Comparison of ENCODE assay signal across 1 mouse cellular context in the genomic region with DNA sequence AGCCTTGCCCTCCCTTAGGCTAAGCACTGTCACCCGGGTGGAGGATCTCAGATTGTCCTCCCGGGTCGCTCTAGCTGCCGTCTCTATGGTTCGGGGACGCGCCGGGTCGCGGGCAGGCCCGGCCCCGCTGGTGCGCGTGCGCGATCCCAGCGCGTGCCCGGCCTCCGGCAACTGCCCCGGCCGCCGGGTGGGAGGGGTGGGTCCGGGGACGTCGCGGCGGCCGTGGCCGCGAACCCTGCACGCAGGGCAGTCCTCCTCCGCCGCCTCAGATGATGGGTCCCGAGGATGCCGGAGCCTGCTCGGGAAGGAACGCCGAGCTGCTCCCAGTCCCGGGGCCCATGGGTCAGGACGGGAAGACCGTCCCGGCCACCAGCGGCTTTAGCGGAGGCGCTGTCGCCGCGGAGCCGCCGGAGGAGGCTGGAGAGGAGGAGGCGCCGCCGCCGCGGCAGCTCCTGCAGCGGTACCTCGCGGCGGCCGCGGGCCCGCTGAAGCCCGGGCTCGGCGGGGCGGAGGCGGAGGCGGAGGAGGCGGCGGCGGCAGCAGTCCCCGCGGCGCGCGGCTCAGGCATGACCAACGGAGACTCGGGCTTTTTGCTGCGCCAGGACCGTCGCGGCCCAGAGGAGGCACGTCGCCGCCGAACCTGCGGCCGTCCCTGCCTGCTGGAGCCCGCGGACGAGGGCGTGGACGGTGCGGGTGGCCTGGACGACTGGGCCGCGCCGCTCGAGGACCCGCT.
TF ChIP-seq lines count a peak whose summit lies in the region.

Gene Tbc1d12, plus strand, starts transcription at position 142 of the 733 bp plus-strand sequence.

TF ChIP-seq in CH12.LX, 34 proteins besides CTCF, POLR2A, EP300 and RAD21 (continued from another document):
- peak; percentile 50; the same call in 1 of the 2 replicates for TF ChIP-seq MXI1 (IDR thresholded peaks at IDR 0.05; ENCODE audit: low read depth, low read length)
- peak; percentile 92 for TF ChIP-seq UBTF (IDR thresholded peaks at IDR 0.05; ENCODE audit: low read depth, low read length)
- no peak for TF ChIP-seq ZKSCAN1 (IDR thresholded peaks at IDR 0.05; ENCODE audit: borderline replicate concordance, low read depth, low read length)
- TF ChIP-seq IRF4 (IDR thresholded peaks at IDR 0.05; ENCODE audit: low read depth, low read length) = peak; percentile 54
- TF ChIP-seq BHLHE40 (IDR thresholded peaks at IDR 0.05; ENCODE audit: low read depth, low read length) = no peak
- no peak for TF ChIP-seq CHD2 (IDR thresholded peaks at IDR 0.05; ENCODE audit: low read length)
- 0 out of 2 replicates have a peak, but pooled peaks have one; percentile 48 for TF ChIP-seq TCF12 (IDR thresholded peaks at IDR 0.05; ENCODE audit: low read depth, low read length)
- no peak for TF ChIP-seq ZC3H11A (IDR thresholded peaks at IDR 0.05; ENCODE audit: low read depth, low read length)
- 0 out of 2 replicates have a peak, but pooled peaks have one; percentile 9 for TF ChIP-seq MAZ (IDR thresholded peaks at IDR 0.05; ENCODE audit: low read depth, low read length)
- TF ChIP-seq SIN3A (IDR thresholded peaks at IDR 0.05; ENCODE audit: low read length) = 0 out of 2 replicates have a peak, but pooled peaks have one; percentile 19
- TF ChIP-seq GABPA (IDR thresholded peaks at IDR 0.05; ENCODE audit: insufficient replicate concordance, low read depth, low read length) = no peak
- no peak for TF ChIP-seq MAFK (IDR thresholded peaks at IDR 0.05; ENCODE audit: insufficient replicate concordance, low read length)
- no peak for TF ChIP-seq USF1 (IDR thresholded peaks at IDR 0.05; ENCODE audit: low read depth, low read length)
- TF ChIP-seq NELFE (IDR thresholded peaks at IDR 0.05; ENCODE audit: low read depth, low read length) = peak; percentile 78
- no peak for TF ChIP-seq ZNF384 (IDR thresholded peaks at IDR 0.05; ENCODE audit: low read depth, low read length)
- TF ChIP-seq TBP (conservative IDR thresholded peaks at IDR 0.05; ENCODE audit: low read depth, low read length) = peak; percentile 71; the same call in 1 of the 2 replicates
- peak; percentile 63 for TF ChIP-seq HCFC1 (IDR thresholded peaks at IDR 0.05; ENCODE audit: low read depth, low read length)
- peak; percentile 80 for TF ChIP-seq NRF1 (IDR thresholded peaks at IDR 0.05; ENCODE audit: low read depth, low read length)
